Mouse (Mus musculus): ENCODE measurements at regions not wholly inside any gene's neighbourhood (a gene's known extent, or its start where the extent isn't known, plus 50 kb on each side); places are given as distances from the start of the nearest gene placed in this dataset.
A peak's percentile ranks its signal among the peaks of the same experiment; 100 is the strongest.

DNA sequence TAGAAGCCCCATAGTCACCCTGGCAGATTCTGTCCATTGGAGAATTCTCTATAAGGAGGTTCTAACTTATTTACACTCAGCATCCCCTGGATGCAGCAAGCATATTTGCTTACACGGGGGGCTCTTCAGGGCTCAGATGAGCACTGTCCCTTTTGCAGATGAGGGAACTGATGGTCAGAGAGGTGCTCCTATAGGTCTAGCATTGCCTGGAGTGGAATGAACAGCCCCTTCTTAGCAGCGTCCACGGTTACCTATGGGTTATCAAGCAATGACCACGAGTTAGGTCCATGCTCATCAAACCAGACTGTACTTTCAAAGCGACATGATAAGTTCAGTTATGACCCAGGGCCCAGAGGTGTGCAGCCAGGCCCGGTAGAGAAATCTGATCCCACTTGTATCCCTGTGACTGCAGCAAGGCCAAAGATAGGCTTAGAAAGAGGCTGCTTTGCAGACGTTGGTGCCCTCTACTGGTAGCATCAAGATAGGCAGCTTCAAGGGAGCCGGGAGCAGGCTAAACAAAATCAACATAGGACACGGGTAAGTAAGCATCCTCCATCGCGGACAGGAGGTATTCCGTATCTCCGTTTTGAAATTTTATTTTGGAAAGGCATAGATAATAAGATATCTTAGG lies 290.8 kb downstream of the Drd1 start:
- no peak for TF ChIP-seq POLR2A (IDR thresholded peaks at IDR 0.05; ENCODE audit: borderline replicate concordance, control insufficient read depth, low read depth, low read length)
- peak; percentile 56; the same call in 1 of the 2 replicates for TF ChIP-seq CTCF (IDR thresholded peaks at IDR 0.05; ENCODE audit: control insufficient read depth, insufficient read depth, low read length)
